Mouse (Mus musculus): ENCODE results near the gene Tas2r106. TPM values are rescaled to one million over a fixed set of nuclear protein-coding genes. Genes with fewer than 3 reads are reported as not detected.

The Tas2r106 gene
- not detected for polyA plus RNA-seq (2017; shearing (Covaris generic))

GRCm38 (mm10) chr6:131678786-131679185 lies at the start of gene Tas2r106:
Gene Tas2r106, minus strand, starts transcription at chr6:131678886.
- no peak for ATAC-seq

GRCm38 (mm10) chr6:131712803-131713202 lies 34.1 kb upstream of the Tas2r106 start:
- no peak for ATAC-seq

GRCm38 (mm10) chr6:131689963-131690362 lies 11.3 kb upstream of the Tas2r106 start, which contains the start of gene Tas2r114:
Gene Tas2r114, minus strand, starts transcription at chr6:131690063.
- no peak for ATAC-seq

GRCm38 (mm10) chr6:131687395-131687794 lies 8.7 kb upstream of the Tas2r106 start, which contains the start of gene Tas2r105:
Gene Tas2r105, minus strand, starts transcription at chr6:131687495.
- ATAC-seq = no peak

GRCm38 (mm10) chr6:131685644-131686043 lies 7.0 kb upstream of the Tas2r106 start, which contains the start of gene Tas2r104:
Gene Tas2r104, minus strand, starts transcription at chr6:131685744.
- ATAC-seq = no peak

- ATAC-seq = no peak
Measured at GRCm38 (mm10) chr6:131660049-131660448, 18.6 kb downstream of the Tas2r106 start, which contains the start of gene Tas2r107. Gene Tas2r107, minus strand, starts transcription at chr6:131660149.

GRCm38 (mm10) chr6:131630812-131631211 lies 47.9 kb downstream of the Tas2r106 start, which contains the start of gene Tas2r130:
Gene Tas2r130, minus strand, starts transcription at chr6:131630912.
- no peak for ATAC-seq

Other genes starting within 250 kb of the Tas2r106 start
- gene 5430401F13Rik, start 192.5 kb downstream of the Tas2r106 start, polyA plus RNA-seq (2017; shearing (Covaris generic)) = not detected
- not detected for gene Gm6619, start 192.5 kb downstream of the Tas2r106 start, polyA plus RNA-seq (2017; shearing (Covaris generic))
- gene Tas2r130, start 48.0 kb downstream of the Tas2r106 start, polyA plus RNA-seq (2017; shearing (Covaris generic)) = not detected
- gene Tas2r107, start 18.7 kb downstream of the Tas2r106 start, polyA plus RNA-seq (2017; shearing (Covaris generic)) = not detected
- gene Tas2r104, start 6.9 kb upstream of the Tas2r106 start, polyA plus RNA-seq (2017; shearing (Covaris generic)) = not detected
- not detected for gene Tas2r105, start 8.6 kb upstream of the Tas2r106 start, polyA plus RNA-seq (2017; shearing (Covaris generic))
- not detected for gene Tas2r114, start 11.2 kb upstream of the Tas2r106 start, polyA plus RNA-seq (2017; shearing (Covaris generic))